Mouse (Mus musculus) midbrain, embryonic 11.5 days (tissue): ENCODE results near the gene Dync1h1. TPM values are rescaled to one million over a fixed set of nuclear protein-coding genes. Genes with fewer than 3 reads are reported as not detected.
"Not testable (repeated sequence)": the region's sequence is repeated elsewhere in the genome, so short reads cannot be mapped to it uniquely, and the experiment has no call there.

Source experiments
- ATAC-seq: fragments of 200-750 bp; cut with Nextera tagmentation; 2 replicates; pipeline ENCODE4 v1.8.0; 2017; ENCODE audit warnings: moderate TSS enrichment, moderate library complexity; ENCODE audit not compliant: low FRiP score
- DNase-seq: peaks from one replicate; pipeline ENCODE4 v3.0.0; 2015; ENCODE audit warnings: low spot score; ENCODE audit errors: missing footprints
- H3K27ac ChIP-seq: fragments of 300-500 bp; sonication (generic); 2 replicates; pipeline ENCODE4 v1.5.1; 2014; ENCODE audit warnings: low read depth, low read length
- H3K27me3 ChIP-seq: fragments of 300-500 bp; sonication (generic); 2 replicates; pipeline ENCODE4 v1.6.1; 2014; ENCODE audit warnings: mild to moderate bottlenecking, low read length, moderate library complexity, mixed read lengths; ENCODE audit not compliant: control insufficient read depth, insufficient read depth
- H3K36me3 ChIP-seq: fragments of 300-500 bp; sonication (generic); 2 replicates; pipeline ENCODE4 v1.6.1; 2014; ENCODE audit warnings: mild to moderate bottlenecking, low read length, moderate library complexity, mixed read lengths; ENCODE audit not compliant: control insufficient read depth, insufficient read depth
- H3K4me1 ChIP-seq: fragments of 300-500 bp; sonication (generic); 2 replicates; pipeline ENCODE4 v1.6.1; 2014; ENCODE audit warnings: low read length; ENCODE audit not compliant: control insufficient read depth, insufficient read depth
- H3K4me2 ChIP-seq: fragments of 300-500 bp; sonication (generic); 2 replicates; pipeline ENCODE4 v1.6.1; 2014; ENCODE audit warnings: mild to moderate bottlenecking, moderate library complexity
- H3K4me3 ChIP-seq: fragments of 300-500 bp; sonication (generic); 2 replicates; pipeline ENCODE4 v1.5.1; 2014; ENCODE audit warnings: low read depth, low read length
- H3K9ac ChIP-seq: fragments of 300-500 bp; sonication (generic); 2 replicates; pipeline ENCODE4 v1.6.1; 2014; ENCODE audit warnings: low read length
- H3K9me3 ChIP-seq: fragments of 300-500 bp; sonication (generic); 2 replicates; pipeline ENCODE4 v1.6.1; 2016; ENCODE audit warnings: low read length; ENCODE audit not compliant: control insufficient read depth
- WGBS: fragments of 180-500 bp; shearing (Covaris S2); extraction: QIAGEN DNeasy Blood & Tissue Kit; methylation state at CpG from one replicate; pipeline ENCODE4 v1.1.7; 2014; 5-methylcytosine and 5-hydroxymethylcytosine counted together
- polyA plus RNA-seq: library from polyadenylated mRNA; unstranded; fragments of >200 nt; fragmentation: Nextera tagmentation; extraction: Ambion mirVana; gene quantifications from 2 replicates; pipeline ENCODE4 v1.2.1, GENCODE M21; 2014

Gene Dync1h1
- polyA plus RNA-seq, 1 experiment from 2014 or later, result 74.9 TPM

DNA sequence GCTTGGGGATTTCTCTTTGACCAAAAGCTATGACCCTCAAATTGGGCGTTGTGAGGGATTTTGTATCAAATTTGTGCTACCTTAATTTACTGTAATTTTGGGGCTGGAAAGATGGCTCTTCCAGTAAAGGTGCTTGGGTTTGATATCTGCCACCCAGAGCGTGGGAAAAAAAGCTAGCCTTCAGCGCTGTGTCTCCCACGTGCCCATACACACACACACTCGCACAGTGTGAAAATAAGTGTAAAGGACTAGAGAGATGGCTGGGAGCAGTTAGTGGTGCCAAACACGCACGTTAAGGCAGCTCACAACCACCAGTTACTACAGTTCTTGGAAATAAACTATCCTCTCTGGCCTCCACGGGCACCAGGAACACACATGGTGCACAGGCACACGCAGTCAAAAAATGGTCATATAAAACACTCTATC is 95.7 kb downstream of the Dync1h1 start:
- Histone ChIP-seq H3K4me3 (peak overlapping the region; percentile 99), H3K9me3 (no peaks in the 10 kb centered on the region), H3K36me3 (peaks cover 7% of the 10 kb centered on the region; the same call in 1 of the 2 replicates), H3K4me2 (peak overlapping the region; percentile 66), H3K27ac (peak overlapping the region; percentile 52; the same call in 1 of the 2 replicates), H3K27me3 (no peaks in the 10 kb centered on the region), H3K9ac (peak overlapping the region; percentile 76), H3K4me1 (peaks cover 9% of the 10 kb centered on the region)
- ATAC-seq (no peak), DNase-seq (no peak)
- WGBS, result 48% methylated on average over 9 of the region's 9 CpGs

DNA sequence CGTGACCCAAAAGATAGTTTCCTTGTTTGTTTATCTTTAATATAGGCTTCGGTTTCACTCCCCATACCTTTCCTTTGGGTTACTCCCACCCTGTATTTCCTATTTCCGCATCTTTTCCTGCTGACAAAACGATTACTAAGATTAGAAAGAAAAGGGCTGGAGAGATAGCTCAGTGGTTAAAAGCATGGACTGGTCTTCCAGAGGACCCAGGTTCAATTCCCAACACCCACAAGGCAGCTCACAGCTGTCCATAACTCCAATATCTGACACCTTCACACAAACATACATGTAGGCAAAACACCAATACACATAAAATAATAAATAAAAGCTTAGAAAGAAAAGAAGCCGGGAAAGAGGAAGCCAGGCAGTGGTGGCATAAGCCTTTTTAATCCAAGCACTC is 96.2 kb downstream of the Dync1h1 start:
- ATAC-seq, result no peak
- Histone ChIP-seq H3K4me3 (no peak overlapping the region), H3K27me3 (no peaks in the 10 kb centered on the region), H3K9me3 (no peaks in the 10 kb centered on the region), H3K27ac (no peak overlapping the region), H3K4me2 (no peak overlapping the region; the same call in 1 of the 2 replicates), H3K36me3 (peaks cover 7% of the 10 kb centered on the region; the same call in 1 of the 2 replicates), H3K4me1 (peaks cover 9% of the 10 kb centered on the region), H3K9ac (no peak overlapping the region)
- 66% methylated on average over 5 of the region's 5 CpGs for WGBS
- peak; percentile 44 for DNase-seq

DNA sequence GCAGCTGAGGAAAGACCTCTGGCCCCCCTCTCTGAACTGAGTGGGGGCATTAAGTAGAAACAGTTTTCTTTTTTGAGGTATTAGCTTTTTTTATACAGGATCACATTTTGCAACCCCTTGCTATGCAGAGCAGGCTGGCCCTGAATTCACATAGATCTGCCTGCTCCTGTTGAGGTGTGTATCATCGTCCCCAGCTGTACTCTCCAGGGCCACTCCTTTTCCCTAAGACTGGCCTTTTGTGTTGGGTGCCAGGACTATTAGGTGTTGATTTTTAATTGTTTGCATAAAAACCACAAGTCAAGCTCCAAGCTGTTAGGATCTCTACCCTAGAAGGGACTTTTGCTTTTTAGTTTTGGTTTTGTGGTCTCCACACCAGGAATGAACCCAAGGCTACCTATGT is 96.8 kb downstream of the Dync1h1 start:
- Histone ChIP-seq H3K4me3 (no peak overlapping the region), H3K36me3 (0 out of 2 replicates have a peak, but pooled peaks cover 4% of the 10 kb centered on the region), H3K4me2 (no peak overlapping the region), H3K27me3 (no peaks in the 10 kb centered on the region), H3K9me3 (no peaks in the 10 kb centered on the region), H3K27ac (no peak overlapping the region), H3K9ac (no peak overlapping the region), H3K4me1 (peaks cover 9% of the 10 kb centered on the region)
- no peak for ATAC-seq
- WGBS, result 83% methylated on average over 1 of the region's 1 CpGs
- DNase-seq, result peak; percentile 14

DNA sequence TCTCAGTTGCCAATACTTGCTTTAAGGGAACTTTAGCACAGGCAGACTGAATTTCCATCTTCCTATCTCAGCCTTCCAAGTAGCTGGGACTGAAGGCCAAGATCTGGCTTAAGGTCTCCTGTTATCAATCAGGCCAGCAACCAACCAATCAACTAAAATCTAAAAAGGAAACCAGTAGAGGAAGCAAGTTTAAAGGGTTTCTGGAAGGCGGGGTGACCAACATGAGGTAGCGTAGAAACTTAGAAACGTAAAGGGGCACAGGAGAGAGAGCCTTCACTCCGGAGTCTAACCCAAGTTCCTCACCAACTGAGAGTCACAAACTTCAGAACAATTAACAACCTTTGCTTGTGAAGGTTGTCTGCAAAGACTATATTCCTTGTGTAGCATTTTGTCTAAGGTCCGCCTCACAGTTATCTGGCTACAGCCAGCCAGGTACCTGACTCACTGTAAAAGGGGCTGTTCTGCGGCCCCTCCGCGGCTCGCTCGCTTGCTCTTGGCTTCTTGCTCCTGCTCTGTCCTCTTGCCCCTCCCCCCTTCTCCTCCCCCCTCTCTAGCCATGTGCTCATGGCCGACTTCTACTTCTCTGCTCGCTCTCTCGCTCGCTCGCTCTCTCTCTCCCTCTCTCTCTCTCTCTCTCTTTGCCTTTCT is 97.4 kb downstream of the Dync1h1 start:
- Histone ChIP-seq H3K4me3 (no peak overlapping the region), H3K36me3 (0 out of 2 replicates have a peak, but pooled peaks cover 4% of the 10 kb centered on the region), H3K4me1 (peaks cover 9% of the 10 kb centered on the region), H3K4me2 (no peak overlapping the region), H3K9me3 (no peaks in the 10 kb centered on the region), H3K27me3 (no peaks in the 10 kb centered on the region), H3K27ac (no peak overlapping the region), H3K9ac (peak overlapping the region; percentile 32)
- peak; percentile 82 for DNase-seq
- ATAC-seq, result no peak
- 47% methylated on average over 15 of the region's 15 CpGs for WGBS

DNA sequence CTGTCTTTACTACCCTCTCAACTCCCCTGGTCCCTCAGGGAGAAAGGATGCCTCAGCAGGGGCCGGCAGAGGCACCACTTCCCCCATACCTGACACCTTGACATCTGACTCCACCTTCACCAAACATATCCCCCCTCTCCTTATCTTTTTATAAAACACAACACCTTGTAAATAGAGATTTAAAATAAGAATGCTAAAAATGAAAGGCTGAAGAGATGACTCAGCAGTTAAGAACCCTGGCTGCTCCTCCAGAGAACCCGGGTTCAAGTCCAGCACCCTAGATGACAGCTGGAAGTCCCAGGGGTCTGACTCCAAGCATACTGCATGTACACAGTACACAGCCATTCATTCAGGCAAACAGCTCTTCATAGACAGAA is 97.9 kb downstream of the Dync1h1 start:
- DNase-seq, result peak; percentile 23
- H3K4me1 ChIP-seq, result peaks cover 7% of the 10 kb centered on the region

DNA sequence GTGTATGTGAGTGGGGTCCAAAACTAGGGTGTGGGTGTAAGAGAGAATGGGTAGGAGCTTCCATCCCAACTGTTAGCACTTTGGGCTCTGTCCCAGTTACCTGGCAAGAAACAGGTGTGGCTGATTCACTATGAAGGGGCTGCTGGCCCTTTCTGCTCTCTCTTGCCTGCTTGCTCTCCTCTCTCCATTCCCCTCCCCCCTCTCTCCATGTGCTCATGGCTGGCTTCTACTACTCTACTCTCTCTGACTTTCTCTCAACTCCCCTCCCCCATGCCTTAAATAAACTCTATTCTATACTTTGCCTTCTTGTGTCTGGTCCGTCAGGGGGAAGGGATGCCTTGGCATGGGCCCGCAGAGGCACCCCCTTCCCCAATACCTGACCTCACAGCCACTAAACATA is 99.5 kb downstream of the Dync1h1 start:
- Histone ChIP-seq H3K9me3 (no peaks in the 10 kb centered on the region), H3K4me3 (no peak overlapping the region), H3K4me1 (peaks cover 2% of the 10 kb centered on the region; the same call in 1 of the 2 replicates), H3K4me2 (no peak overlapping the region), H3K27me3 (no peaks in the 10 kb centered on the region), H3K27ac (no peak overlapping the region), H3K36me3 (no peaks in the 10 kb centered on the region), H3K9ac (no peak overlapping the region)
- no peak for DNase-seq
- WGBS, result 55% methylated on average over 2 of the region's 2 CpGs
- ATAC-seq, result no peak

More for the DNA sequence above, 97.9 kb downstream of the Dync1h1 start:
- Histone ChIP-seq H3K9ac (peak overlapping the region; percentile 32), H3K9me3 (no peaks in the 10 kb centered on the region), H3K36me3 (0 out of 2 replicates have a peak, but pooled peaks cover 4% of the 10 kb centered on the region), H3K27me3 (no peaks in the 10 kb centered on the region), H3K4me3 (no peak overlapping the region), H3K4me2 (no peak overlapping the region), H3K27ac (no peak overlapping the region)
- 58% methylated on average over 2 of the region's 2 CpGs for WGBS
- ATAC-seq, result no peak

DNA sequence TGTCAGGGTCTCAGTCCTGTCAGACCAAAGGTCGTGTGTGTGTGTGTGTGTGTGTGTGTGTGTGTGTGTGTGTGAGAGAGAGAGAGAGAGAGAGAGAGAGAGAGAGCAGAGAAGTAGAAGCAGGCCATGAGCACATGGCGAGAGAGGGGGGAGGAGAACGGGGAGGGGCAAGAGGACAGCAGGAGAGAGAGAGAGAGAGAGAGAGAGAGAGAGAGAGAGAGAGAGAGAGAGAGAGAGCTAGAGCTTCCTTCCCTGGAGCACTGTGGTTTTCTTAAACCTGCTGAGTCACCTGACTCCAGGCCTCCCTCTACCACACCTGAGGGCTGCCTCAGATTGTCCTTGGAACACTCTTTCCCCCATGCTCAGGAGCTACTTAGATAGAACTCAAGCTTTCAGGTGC is 100.1 kb downstream of the Dync1h1 start:
- H3K9me3 ChIP-seq, H3K27ac ChIP-seq, H3K9ac ChIP-seq, H3K4me3 ChIP-seq, H3K36me3 ChIP-seq, H3K27me3 ChIP-seq, H3K4me1 ChIP-seq, ATAC-seq, H3K4me2 ChIP-seq: not testable (repeated sequence)
- 38% methylated on average over 3 of the region's 3 CpGs for WGBS
- DNase-seq, result peak; percentile 65

DNA sequence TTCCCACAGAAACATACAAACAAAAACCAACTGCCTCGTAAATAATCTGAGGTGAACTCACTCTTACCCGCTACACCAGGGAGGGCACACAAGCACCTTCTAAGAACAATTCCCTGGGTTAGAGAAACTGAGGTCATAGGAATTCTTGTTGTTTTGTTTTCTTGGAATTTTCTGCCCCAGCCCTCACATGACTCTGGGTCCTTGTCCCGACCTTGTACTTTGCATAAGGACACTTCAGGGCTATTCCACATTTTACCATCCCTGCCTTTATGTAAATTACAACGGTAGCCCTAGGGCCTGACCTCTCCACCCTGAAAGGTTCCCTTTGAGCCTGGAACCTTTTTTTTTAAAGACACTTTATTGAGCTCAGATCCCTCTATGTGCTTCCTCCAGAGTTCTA is 101.3 kb downstream of the Dync1h1 start, which contains the start of gene Hsp90aa1:
TSS of gene Hsp90aa1 (minus strand) at position 173 of the 400 bp plus-strand sequence.
- H3K4me2 ChIP-seq, result no peak within 1 kb of the TSS
- WGBS, result 65% methylated on average over 4 of the region's 4 CpGs
- no peaks in the 10 kb centered on the region for H3K4me1 ChIP-seq
- H3K27ac ChIP-seq, result no peak within 1 kb of the TSS
- no peaks in the 10 kb centered on the region for H3K36me3 ChIP-seq
- no peak within 1 kb of the TSS for H3K4me3 ChIP-seq
- H3K27me3 ChIP-seq, result no peaks in the 10 kb centered on the region
- H3K9ac ChIP-seq, result no peak within 1 kb of the TSS
- ATAC-seq, result no peak
- DNase-seq, result peak; percentile 79
- H3K9me3 ChIP-seq, result no peaks in the 10 kb centered on the region

DNA sequence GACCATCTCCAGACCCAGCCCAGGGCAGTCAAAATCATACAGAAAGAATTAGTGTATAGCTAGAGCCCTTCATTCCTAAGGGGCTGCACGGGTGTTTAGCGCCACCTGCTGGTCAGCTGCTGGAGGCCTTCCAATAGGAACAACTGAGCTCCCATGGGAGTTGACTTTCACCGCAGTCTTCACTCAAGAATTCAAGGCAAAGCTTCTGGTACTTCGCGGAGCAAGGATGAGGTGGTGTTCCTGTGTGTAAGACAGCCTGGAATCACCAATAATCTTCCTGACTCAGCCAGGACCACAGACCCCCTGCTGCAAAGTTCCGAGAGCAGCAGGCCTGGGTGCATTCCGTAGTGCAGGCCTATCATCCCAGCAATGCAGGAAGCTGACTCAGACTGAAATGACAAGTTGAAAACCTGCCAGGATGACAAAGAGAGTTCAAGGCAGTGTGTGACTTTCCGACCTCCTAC is 101.8 kb downstream of the Dync1h1 start:
- Histone ChIP-seq H3K9ac (no peak overlapping the region), H3K4me1 (no peaks in the 10 kb centered on the region), H3K9me3 (no peaks in the 10 kb centered on the region), H3K4me2 (no peak overlapping the region), H3K36me3 (no peaks in the 10 kb centered on the region), H3K27me3 (no peaks in the 10 kb centered on the region), H3K27ac (no peak overlapping the region), H3K4me3 (no peak overlapping the region)
- ATAC-seq (peak; percentile 68), DNase-seq (peak; percentile 99)
- WGBS, result 33% methylated on average over 8 of the region's 8 CpGs
